Mouse (Mus musculus) myocyte (in vitro differentiated cells): ENCODE data around the gene Gm20388. TPM values are rescaled to one million over a fixed set of nuclear protein-coding genes. Genes with fewer than 3 reads are reported as not detected.

Experiments
- H3K27me3 ChIP-seq: one replicate; pipeline ENCODE4 v1.6.1; 2011; ENCODE audit not compliant: control insufficient read depth, insufficient read depth, insufficient read length
- H3K36me3 ChIP-seq: one replicate; pipeline ENCODE4 v1.6.1; 2011; ENCODE audit not compliant: control insufficient read depth, insufficient read depth
- H3K4me2 ChIP-seq: one replicate; pipeline ENCODE4 v1.6.1; 2011; ENCODE audit warnings: low read depth, control low read depth
- H3K4me3 ChIP-seq: one replicate; pipeline ENCODE4 v1.5.1; 2011; ENCODE audit warnings: mild to moderate bottlenecking, control low read depth, moderate library complexity
- H3K79me2 ChIP-seq: one replicate; pipeline ENCODE4 v1.6.1; 2011; ENCODE audit not compliant: control insufficient read depth, insufficient read depth
- H3ac ChIP-seq: one replicate; pipeline ENCODE4 v1.6.1; 2011; ENCODE audit not compliant: control insufficient read depth, insufficient read length
- CEBPB ChIP-seq: IDR thresholded peaks from 2 replicates; pipeline ENCODE4 v1.6.1; 2011; ENCODE audit warnings: mild to moderate bottlenecking, moderate library complexity; ENCODE audit not compliant: poor library complexity, insufficient read depth, severe bottlenecking
- E2F4 ChIP-seq: IDR thresholded peaks from one replicate; pipeline ENCODE4 v1.6.1; 2011; ENCODE audit warnings: mild to moderate bottlenecking, control low read depth, moderate library complexity; ENCODE audit not compliant: insufficient read depth
- MAX ChIP-seq: IDR thresholded peaks from one replicate; pipeline ENCODE4 v1.6.1; 2011; ENCODE audit warnings: low read depth, mild to moderate bottlenecking, control low read depth
- MYOD1 ChIP-seq, 3 experiments: IDR thresholded peaks; one replicate each; pipeline ENCODE4 v1.6.1; 2011; ENCODE audit warnings: control low read depth in 2 of 3, low read depth in 2 of 3, mild to moderate bottlenecking in 2 of 3, moderate library complexity in 1 of 3; ENCODE audit not compliant: insufficient read length in 2 of 3, control insufficient read depth in 1 of 3
- MYOG ChIP-seq, 3 experiments: IDR thresholded peaks; one replicate each; pipeline ENCODE4 v1.6.1; 2011; ENCODE audit warnings: control low read depth in 2 of 3, low read depth in 2 of 3, mild to moderate bottlenecking in 2 of 3; ENCODE audit not compliant: insufficient read length in 2 of 3, control insufficient read depth in 1 of 3, insufficient read depth in 1 of 3
- POLR2A ChIP-seq: IDR thresholded peaks from one replicate; pipeline ENCODE4 v1.6.1; 2011; ENCODE audit warnings: low read depth, mild to moderate bottlenecking, control low read depth, moderate library complexity; ENCODE audit not compliant: insufficient read length
- POLR2AphosphoS2 ChIP-seq: IDR thresholded peaks from one replicate; pipeline ENCODE4 v1.6.1; 2011; ENCODE audit warnings: low read depth, control low read depth; ENCODE audit not compliant: insufficient read length
- REST ChIP-seq: IDR thresholded peaks from one replicate; pipeline ENCODE4 v1.6.1; 2011; ENCODE audit warnings: mild to moderate bottlenecking, control low read depth, moderate library complexity; ENCODE audit not compliant: insufficient read depth, insufficient read length
- SRF ChIP-seq: IDR thresholded peaks from one replicate; pipeline ENCODE4 v1.6.1; 2011; ENCODE audit warnings: low read depth; ENCODE audit not compliant: control insufficient read depth, insufficient read length
- TCF12 ChIP-seq: IDR thresholded peaks from one replicate; pipeline ENCODE4 v1.6.1; 2011; ENCODE audit warnings: mild to moderate bottlenecking, control low read depth; ENCODE audit not compliant: poor library complexity, insufficient read depth, severe bottlenecking
- TCF3 ChIP-seq: IDR thresholded peaks from one replicate; pipeline ENCODE4 v1.6.1; 2011; ENCODE audit warnings: low read depth, control low read depth; ENCODE audit not compliant: insufficient read length
- USF1 ChIP-seq: IDR thresholded peaks from one replicate; pipeline ENCODE4 v1.6.1; 2011; ENCODE audit warnings: low read depth, mild to moderate bottlenecking, control low read depth, moderate library complexity
- polyA plus RNA-seq: library from polyadenylated mRNA; unstranded; fragments of >200 nt; fragmentation: generic; extraction: Trizol; gene quantifications from one replicate; pipeline ENCODE4 v1.2.1, GENCODE M21; 2012; ENCODE audit warnings: missing spikeins

Gene Gm20388
- polyA plus RNA-seq, 1 experiment, result 15.3 TPM

DNA sequence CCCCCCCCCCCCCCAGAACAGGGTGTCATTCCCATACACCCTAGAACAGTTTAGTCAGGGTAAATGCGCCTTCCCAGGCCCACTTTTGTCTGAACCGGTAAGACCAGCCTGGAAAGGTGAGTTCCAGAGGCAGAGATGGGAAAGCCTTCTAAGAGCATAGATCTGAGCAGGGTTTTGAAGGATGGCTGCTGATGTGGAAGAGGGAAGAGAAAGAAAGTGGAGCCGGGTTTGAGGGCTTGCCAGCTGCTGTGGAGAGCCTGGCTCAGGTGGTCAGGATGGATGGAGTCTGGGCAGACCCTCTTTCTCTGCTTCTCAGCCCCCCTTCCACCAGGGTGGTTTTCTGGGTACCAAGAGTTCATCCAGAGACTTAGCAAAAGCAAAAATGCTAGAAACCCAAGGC lies 622.7 kb downstream of the Gm20388 start:
- TF ChIP-seq MYOD1 (IDR thresholded peaks at IDR 0.05; ENCODE audit: control insufficient read depth in 1 of 3, insufficient read length in 2 of 3, low read depth in 2 of 3), result no peak
- no peak for TF ChIP-seq E2F4
- no peak for TF ChIP-seq CEBPB
- no peak for TF ChIP-seq SRF
- TF ChIP-seq POLR2A, result no peak
- no peak for TF ChIP-seq REST
- no peak for TF ChIP-seq MYOG (IDR thresholded peaks at IDR 0.05; ENCODE audit: control insufficient read depth in 1 of 3, insufficient read depth in 1 of 3, insufficient read length in 2 of 3, low read depth in 2 of 3)
- TF ChIP-seq TCF12, result no peak
- no peak for TF ChIP-seq USF1
- no peak for TF ChIP-seq TCF3
- TF ChIP-seq MAX, result no peak
- TF ChIP-seq POLR2AphosphoS2, result no peak
- Histone ChIP-seq H3ac (no peak overlapping the region), H3K4me3 (no peak overlapping the region), H3K4me2 (no peak overlapping the region), H3K79me2 (no peaks in the 10 kb centered on the region), H3K27me3 (no peaks in the 10 kb centered on the region), H3K36me3 (no peaks in the 10 kb centered on the region)

DNA sequence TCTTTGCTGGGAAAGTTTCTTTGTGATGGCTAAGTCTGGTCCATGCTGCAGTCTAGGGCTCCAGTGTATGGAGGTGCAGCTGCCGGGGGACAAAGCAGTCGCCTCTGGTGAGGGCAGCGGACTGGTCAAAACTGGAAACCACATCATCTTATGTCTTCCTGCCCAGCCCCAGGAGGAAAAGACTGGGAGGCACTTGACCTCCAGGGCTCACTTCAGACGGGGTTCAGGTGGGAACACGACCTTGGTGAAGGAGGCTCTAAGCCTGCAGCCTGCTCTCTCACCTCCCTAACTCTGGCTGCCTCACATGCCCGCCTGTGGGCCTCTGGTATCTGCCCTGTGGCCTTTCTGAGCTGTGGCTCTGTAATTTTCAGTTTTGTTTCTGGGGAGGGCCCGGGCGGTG lies 623.4 kb downstream of the Gm20388 start:
- Histone ChIP-seq H3K79me2 (no peaks in the 10 kb centered on the region), H3ac (no peak overlapping the region), H3K36me3 (no peaks in the 10 kb centered on the region), H3K27me3 (no peaks in the 10 kb centered on the region), H3K4me3 (no peak overlapping the region), H3K4me2 (no peak overlapping the region)
- TF ChIP-seq USF1, result no peak
- no peak for TF ChIP-seq TCF3
- no peak for TF ChIP-seq E2F4
- TF ChIP-seq POLR2AphosphoS2, result no peak
- no peak for TF ChIP-seq SRF
- TF ChIP-seq CEBPB, result no peak
- TF ChIP-seq POLR2A, result no peak
- no peak for TF ChIP-seq MYOD1 (IDR thresholded peaks at IDR 0.05; ENCODE audit: control insufficient read depth in 1 of 3, insufficient read length in 2 of 3, low read depth in 2 of 3)
- TF ChIP-seq MYOG (IDR thresholded peaks at IDR 0.05; ENCODE audit: control insufficient read depth in 1 of 3, insufficient read depth in 1 of 3, insufficient read length in 2 of 3, low read depth in 2 of 3), result no peak
- no peak for TF ChIP-seq REST
- TF ChIP-seq MAX, result no peak
- TF ChIP-seq TCF12, result no peak

- no peaks in the 10 kb centered on the region for H3K79me2 ChIP-seq
- TF ChIP-seq CEBPB (no peak), TCF12 (no peak), TCF3 (no peak), POLR2AphosphoS2 (no peak), E2F4 (no peak), MYOG (IDR thresholded peaks at IDR 0.05; ENCODE audit: control insufficient read depth in 1 of 3, insufficient read depth in 1 of 3, insufficient read length in 2 of 3, low read depth in 2 of 3) (peak in 1 of 3 experiments; percentile 54), MYOD1 (IDR thresholded peaks at IDR 0.05; ENCODE audit: control insufficient read depth in 1 of 3, insufficient read length in 2 of 3, low read depth in 2 of 3) (peak in 1 of 3 experiments; percentile 58), MAX (no peak)
- no peaks in the 10 kb centered on the region for H3K27me3 ChIP-seq
- H3K4me2 ChIP-seq, result no peak overlapping the region
- H3ac ChIP-seq, result no peak overlapping the region
- H3K4me3 ChIP-seq, result no peak overlapping the region
- no peaks in the 10 kb centered on the region for H3K36me3 ChIP-seq
These were observed 624.1 kb downstream of the Gm20388 start for GRCm38 (mm10) chr8:120534504-120535368.

DNA sequence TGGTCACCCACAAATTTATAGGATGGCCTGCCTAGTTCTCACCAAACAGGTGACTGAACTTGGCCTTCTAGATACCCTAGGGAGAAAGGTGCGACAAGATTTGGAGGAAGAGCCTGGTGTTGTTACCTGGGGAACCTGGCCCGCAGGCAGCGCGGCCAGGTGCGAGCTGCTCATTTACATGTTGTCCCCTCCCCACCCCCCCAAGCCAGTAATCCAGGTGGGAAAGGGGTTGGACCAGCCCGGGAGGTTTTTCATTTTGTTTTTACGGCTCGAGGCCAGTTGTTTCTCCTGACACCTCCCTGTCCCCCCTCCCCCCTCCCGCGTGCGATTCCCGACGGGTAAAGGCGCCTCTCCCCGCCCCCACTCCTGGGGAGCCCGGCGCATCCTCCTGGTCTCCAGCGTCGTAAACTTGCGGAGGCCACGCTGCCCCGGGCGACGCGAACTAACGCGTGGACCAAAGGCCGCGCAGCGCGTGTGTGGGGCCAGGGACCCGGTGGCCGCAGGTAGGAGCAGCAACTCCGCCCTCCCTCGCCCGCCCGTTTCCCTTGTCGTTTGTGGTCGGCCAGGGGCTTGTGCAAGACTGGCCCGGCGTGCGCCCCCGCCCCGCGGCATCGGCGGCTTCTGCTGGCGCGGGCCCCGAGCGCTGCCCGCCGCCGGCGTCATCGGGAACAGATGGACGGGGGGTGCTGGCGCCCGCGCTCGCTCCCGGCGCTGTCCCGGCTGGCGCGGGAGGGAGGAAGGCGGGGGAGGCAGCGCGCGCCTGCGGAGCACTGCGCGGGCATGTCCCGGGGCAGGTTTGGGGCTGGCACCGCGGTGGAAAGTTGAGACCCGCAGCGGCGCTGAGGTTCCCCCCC lies 625.0 kb downstream of the Gm20388 start:
- Histone ChIP-seq H3K79me2 (no peaks in the 10 kb centered on the region), H3K4me3 (peak overlapping the region; percentile 20), H3ac (peak overlapping the region; percentile 13), H3K36me3 (no peaks in the 10 kb centered on the region), H3K4me2 (peak overlapping the region; percentile 86), H3K27me3 (no peaks in the 10 kb centered on the region)
- TF ChIP-seq MYOD1 (IDR thresholded peaks at IDR 0.05; ENCODE audit: control insufficient read depth in 1 of 3, insufficient read length in 2 of 3, low read depth in 2 of 3), result peak in 2 of 3 experiments; percentile 53 to 77
- TF ChIP-seq MAX, result no peak
- TF ChIP-seq TCF3, result no peak
- TF ChIP-seq CEBPB, result no peak
- no peak for TF ChIP-seq TCF12
- TF ChIP-seq POLR2AphosphoS2, result peak; percentile 10
- no peak for TF ChIP-seq REST
- TF ChIP-seq USF1, result no peak
- peak in 2 of 3 experiments; percentile 59 to 79 for TF ChIP-seq MYOG (IDR thresholded peaks at IDR 0.05; ENCODE audit: control insufficient read depth in 1 of 3, insufficient read depth in 1 of 3, insufficient read length in 2 of 3, low read depth in 2 of 3)
- TF ChIP-seq E2F4, result no peak
